Mouse (Mus musculus): ENCODE measurements at regions not wholly inside any gene's neighbourhood (a gene's known extent, or its start where the extent isn't known, plus 50 kb on each side); places are given as distances from the start of the nearest gene placed in this dataset.

DNA sequence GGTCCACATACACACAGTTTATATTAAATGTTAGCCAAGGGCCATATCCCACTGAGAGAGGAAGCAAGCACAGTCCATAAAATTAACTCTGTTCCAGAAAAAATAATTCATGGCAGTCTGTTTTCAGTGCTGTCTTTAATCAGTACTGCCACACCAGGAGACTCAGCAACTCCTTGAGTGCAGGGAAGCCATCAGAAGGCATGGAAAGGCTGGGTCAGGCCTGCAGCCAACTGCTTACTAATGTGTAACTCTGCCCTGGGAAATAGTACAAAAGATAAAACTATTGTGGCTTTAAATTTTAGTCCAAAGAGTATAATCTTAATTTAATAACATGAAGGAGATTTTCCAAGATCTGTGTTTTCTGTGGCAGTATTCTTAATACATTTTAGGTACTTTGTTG is 298.1 kb upstream of the Marcks start:
- H3K27me3 ChIP-seq (replicated peaks): no peaks in the 10 kb centered on the region
- H3K9ac ChIP-seq: no peak overlapping the region
- no peaks in the 10 kb centered on the region for H3K36me3 ChIP-seq
- H3K4me2 ChIP-seq: no peak overlapping the region
- H3K4me1 ChIP-seq (replicated peaks): no peaks in the 10 kb centered on the region
- ATAC-seq (ENCODE audit: insufficient number of reproducible peaks, low FRiP score): no peak
- no peak overlapping the region for H3K4me3 ChIP-seq
- H3K27ac ChIP-seq (ENCODE audit: poor library complexity, severe bottlenecking): no peak overlapping the region
- no peaks in the 10 kb centered on the region for H3K9me3 ChIP-seq (replicated peaks)

DNA sequence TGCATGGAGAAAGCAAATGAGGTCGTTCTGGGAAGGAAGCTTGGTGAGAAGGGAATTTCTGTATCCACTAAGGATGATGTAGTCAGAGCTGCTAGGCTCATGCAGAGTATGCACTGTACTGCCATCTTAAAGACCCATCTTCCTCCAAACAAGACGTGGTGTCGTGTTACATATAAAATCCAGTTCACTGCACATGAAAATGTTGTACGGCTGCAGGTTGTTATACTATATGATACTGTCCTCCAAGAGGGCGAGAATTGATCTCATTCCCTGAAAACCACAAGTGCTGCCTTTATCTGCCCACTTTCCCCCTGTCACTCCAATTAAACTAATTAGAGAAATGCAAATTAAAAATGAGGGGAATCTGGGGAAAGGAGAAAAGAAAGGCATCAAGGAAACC is 295.5 kb upstream of the Marcks start:
- H3K9me3 ChIP-seq (replicated peaks): 0 out of 2 replicates have a peak, but pooled peaks cover 3% of the 10 kb centered on the region
- WGBS: 67% methylated on average over 5 of the region's 5 CpGs
- ATAC-seq (ENCODE audit: insufficient number of reproducible peaks, low FRiP score): no peak
- H3K4me2 ChIP-seq: no peak overlapping the region
- no peak overlapping the region for H3K4me3 ChIP-seq
- H3K27me3 ChIP-seq (replicated peaks): no peaks in the 10 kb centered on the region
- H3K36me3 ChIP-seq: no peaks in the 10 kb centered on the region
- H3K9ac ChIP-seq: no peak overlapping the region
- no peak overlapping the region for H3K27ac ChIP-seq (ENCODE audit: poor library complexity, severe bottlenecking)
- no peaks in the 10 kb centered on the region for H3K4me1 ChIP-seq (replicated peaks)

DNA sequence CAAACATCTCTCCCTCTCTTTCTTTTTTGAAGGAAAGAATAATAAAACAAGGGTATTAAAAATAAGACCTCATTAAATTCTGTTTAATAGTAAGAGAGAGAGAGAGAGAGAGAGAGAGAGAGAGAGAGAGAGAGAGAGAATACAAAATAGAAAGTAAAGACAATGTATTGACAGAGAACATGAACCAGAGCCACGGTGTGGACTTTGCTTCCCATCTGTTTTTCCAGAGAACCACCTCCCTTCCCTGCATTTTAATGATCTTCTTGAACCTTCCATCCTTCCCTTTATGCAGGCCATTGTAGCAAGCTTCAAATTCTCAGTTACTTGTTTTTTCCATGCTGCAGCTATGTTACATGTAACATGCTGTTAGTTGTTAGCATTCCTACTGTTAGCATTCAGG is 284.3 kb upstream of the Marcks start:
- no peak overlapping the region for H3K27ac ChIP-seq (ENCODE audit: poor library complexity, severe bottlenecking)
- no peak overlapping the region for H3K4me3 ChIP-seq
- H3K27me3 ChIP-seq (replicated peaks): no peaks in the 10 kb centered on the region
- H3K9ac ChIP-seq: no peak overlapping the region
- H3K9me3 ChIP-seq (replicated peaks): no peaks in the 10 kb centered on the region
- no peak for ATAC-seq (ENCODE audit: insufficient number of reproducible peaks, low FRiP score)
- no peaks in the 10 kb centered on the region for H3K36me3 ChIP-seq
- 43% methylated on average over 1 of the region's 1 CpGs for WGBS
- peaks cover 3% of the 10 kb centered on the region; the same call in 1 of the 2 replicates for H3K4me1 ChIP-seq (replicated peaks)
- no peak overlapping the region for H3K4me2 ChIP-seq

GRCm38 (mm10) chr10:37422612-37423011 is 283.9 kb upstream of the Marcks start:
- Histone ChIP-seq H3K9me3 (replicated peaks) (no peaks in the 10 kb centered on the region), H3K27me3 (replicated peaks) (no peaks in the 10 kb centered on the region), H3K27ac (ENCODE audit: poor library complexity, severe bottlenecking) (no peak overlapping the region), H3K36me3 (no peaks in the 10 kb centered on the region), H3K4me3 (no peak overlapping the region), H3K4me1 (replicated peaks) (peaks cover 3% of the 10 kb centered on the region; the same call in 1 of the 2 replicates), H3K4me2 (no peak overlapping the region), H3K9ac (no peak overlapping the region)
- 33% methylated on average over 2 of the region's 2 CpGs for WGBS
- no peak for ATAC-seq (ENCODE audit: insufficient number of reproducible peaks, low FRiP score)

- Histone ChIP-seq H3K4me1 (replicated peaks) (no peaks in the 10 kb centered on the region), H3K9me3 (replicated peaks) (no peaks in the 10 kb centered on the region), H3K27me3 (replicated peaks) (no peaks in the 10 kb centered on the region), H3K27ac (ENCODE audit: poor library complexity, severe bottlenecking) (no peak overlapping the region), H3K4me3 (no peak overlapping the region), H3K4me2 (no peak overlapping the region), H3K36me3 (no peaks in the 10 kb centered on the region), H3K9ac (no peak overlapping the region)
- 50% methylated on average over 1 of the region's 1 CpGs for WGBS
- ATAC-seq (ENCODE audit: insufficient number of reproducible peaks, low FRiP score): no peak
These were observed 277.6 kb upstream of the Marcks start for GRCm38 (mm10) chr10:37416321-37416720.

DNA sequence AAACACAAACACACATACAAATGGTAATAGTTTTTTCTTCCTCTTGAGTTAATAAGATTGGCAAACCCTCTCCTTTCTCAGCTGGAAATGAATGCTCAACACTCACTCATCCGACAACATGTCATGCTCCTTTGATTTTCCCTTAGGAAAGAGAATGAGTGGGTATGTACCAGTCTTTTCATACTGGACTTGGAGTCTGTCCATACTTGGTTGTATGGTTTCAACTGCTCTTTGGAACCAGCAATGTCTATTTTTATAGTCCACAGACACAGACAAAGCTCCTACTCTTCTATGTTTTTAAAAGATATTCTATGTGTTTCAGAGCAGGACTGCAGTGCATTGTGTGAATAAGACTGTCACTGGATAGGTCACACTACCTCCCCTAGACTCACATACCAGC is 273.7 kb upstream of the Marcks start:
- WGBS: 83% methylated on average over 1 of the region's 1 CpGs
- ATAC-seq (ENCODE audit: insufficient number of reproducible peaks, low FRiP score): no peak
- no peaks in the 10 kb centered on the region for H3K4me1 ChIP-seq (replicated peaks)

DNA sequence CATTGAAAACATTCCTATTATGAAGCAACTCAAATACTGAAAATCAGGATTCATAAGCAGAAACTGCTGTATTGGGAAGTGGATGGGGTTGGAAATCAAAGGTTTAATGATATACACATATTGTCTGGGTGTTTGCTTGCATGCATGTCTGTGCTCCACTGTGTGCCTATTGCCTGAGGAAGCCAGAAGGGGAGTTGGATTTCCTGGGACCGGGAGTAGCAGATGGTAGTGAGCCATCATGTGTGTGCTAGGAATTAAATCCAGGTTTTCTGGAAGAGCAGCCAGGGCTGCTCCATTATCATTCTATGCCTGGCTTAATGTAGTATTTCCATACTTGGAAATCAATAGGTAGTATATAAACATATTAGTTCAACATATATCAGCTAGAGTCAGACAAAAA is 271.0 kb upstream of the Marcks start:
- Histone ChIP-seq H3K9me3 (replicated peaks) (no peaks in the 10 kb centered on the region), H3K4me3 (no peak overlapping the region), H3K27me3 (replicated peaks) (no peaks in the 10 kb centered on the region), H3K27ac (ENCODE audit: poor library complexity, severe bottlenecking) (no peak overlapping the region), H3K4me1 (replicated peaks) (no peaks in the 10 kb centered on the region), H3K36me3 (no peaks in the 10 kb centered on the region), H3K4me2 (no peak overlapping the region), H3K9ac (no peak overlapping the region)
- ATAC-seq (ENCODE audit: insufficient number of reproducible peaks, low FRiP score): no peak
- 72% methylated on average over 1 of the region's 1 CpGs for WGBS

More for the DNA sequence above, 273.7 kb upstream of the Marcks start:
- H3K4me3 ChIP-seq: no peak overlapping the region
- no peaks in the 10 kb centered on the region for H3K9me3 ChIP-seq (replicated peaks)
- H3K36me3 ChIP-seq: no peaks in the 10 kb centered on the region
- no peak overlapping the region for H3K4me2 ChIP-seq
- no peak overlapping the region for H3K9ac ChIP-seq
- no peak overlapping the region for H3K27ac ChIP-seq (ENCODE audit: poor library complexity, severe bottlenecking)
- H3K27me3 ChIP-seq (replicated peaks): no peaks in the 10 kb centered on the region

DNA sequence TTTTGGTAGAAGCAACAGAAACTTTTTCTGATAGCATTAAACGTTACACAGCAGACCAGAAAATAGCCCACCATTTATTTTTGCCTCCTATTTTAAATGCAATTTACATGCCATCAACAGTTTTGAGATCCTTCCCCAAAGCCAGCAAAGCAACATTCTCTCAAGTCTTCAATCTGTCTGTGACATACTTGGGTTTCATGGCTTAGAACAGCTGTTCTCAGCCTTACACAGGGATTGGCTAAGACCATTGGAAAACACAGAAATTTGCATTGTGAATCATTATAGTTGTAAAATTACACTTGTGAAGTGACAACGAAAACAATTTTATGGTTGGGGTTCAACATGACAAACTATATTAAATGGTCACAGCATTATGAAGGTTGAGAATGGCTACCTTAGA is 268.8 kb upstream of the Marcks start:
- no peaks in the 10 kb centered on the region for H3K27me3 ChIP-seq (replicated peaks)
- H3K9me3 ChIP-seq (replicated peaks): no peaks in the 10 kb centered on the region
- H3K4me3 ChIP-seq: no peak overlapping the region
- H3K27ac ChIP-seq (ENCODE audit: poor library complexity, severe bottlenecking): no peak overlapping the region
- H3K9ac ChIP-seq: no peak overlapping the region
- WGBS: 84% methylated on average over 2 of the region's 2 CpGs
- no peak overlapping the region for H3K4me2 ChIP-seq
- no peaks in the 10 kb centered on the region for H3K4me1 ChIP-seq (replicated peaks)
- ATAC-seq (ENCODE audit: insufficient number of reproducible peaks, low FRiP score): no peak
- no peaks in the 10 kb centered on the region for H3K36me3 ChIP-seq

DNA sequence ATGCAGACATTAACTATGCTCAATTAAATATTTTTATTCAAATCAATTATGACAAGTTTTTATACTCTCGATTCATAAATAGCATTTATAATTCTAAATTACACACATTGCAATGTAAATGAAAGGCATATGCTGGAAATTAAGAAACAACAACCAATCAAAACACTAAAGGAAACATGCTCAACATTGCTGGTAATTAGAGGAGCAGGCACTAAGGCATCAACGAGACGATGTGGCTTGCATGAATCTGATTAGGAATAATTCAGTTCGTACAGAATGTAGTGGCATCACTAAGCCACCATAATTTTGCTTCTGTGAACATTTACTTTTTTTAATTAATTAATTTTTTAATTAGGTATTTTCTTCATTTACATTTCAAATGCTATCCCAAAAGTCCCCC is 266.2 kb upstream of the Marcks start:
- no peak for ATAC-seq (ENCODE audit: insufficient number of reproducible peaks, low FRiP score)
- Histone ChIP-seq H3K27me3 (replicated peaks) (no peaks in the 10 kb centered on the region), H3K9ac (no peak overlapping the region), H3K4me3 (no peak overlapping the region), H3K4me1 (replicated peaks) (peaks cover 3% of the 10 kb centered on the region; the same call in 1 of the 2 replicates), H3K27ac (ENCODE audit: poor library complexity, severe bottlenecking) (no peak overlapping the region), H3K4me2 (no peak overlapping the region), H3K9me3 (replicated peaks) (no peaks in the 10 kb centered on the region), H3K36me3 (no peaks in the 10 kb centered on the region)
- WGBS: 91% methylated on average over 4 of the region's 4 CpGs

GRCm38 (mm10) chr10:37404407-37404806 is 265.7 kb upstream of the Marcks start:
- ATAC-seq (ENCODE audit: insufficient number of reproducible peaks, low FRiP score): no peak
- H3K27me3 ChIP-seq (replicated peaks): no peaks in the 10 kb centered on the region
- H3K36me3 ChIP-seq: no peaks in the 10 kb centered on the region
- H3K9me3 ChIP-seq (replicated peaks): no peaks in the 10 kb centered on the region
- H3K4me2 ChIP-seq: no peak overlapping the region
- H3K9ac ChIP-seq: no peak overlapping the region
- no peak overlapping the region for H3K4me3 ChIP-seq
- H3K4me1 ChIP-seq (replicated peaks): peaks cover 3% of the 10 kb centered on the region; the same call in 1 of the 2 replicates
- no peak overlapping the region for H3K27ac ChIP-seq (ENCODE audit: poor library complexity, severe bottlenecking)

DNA sequence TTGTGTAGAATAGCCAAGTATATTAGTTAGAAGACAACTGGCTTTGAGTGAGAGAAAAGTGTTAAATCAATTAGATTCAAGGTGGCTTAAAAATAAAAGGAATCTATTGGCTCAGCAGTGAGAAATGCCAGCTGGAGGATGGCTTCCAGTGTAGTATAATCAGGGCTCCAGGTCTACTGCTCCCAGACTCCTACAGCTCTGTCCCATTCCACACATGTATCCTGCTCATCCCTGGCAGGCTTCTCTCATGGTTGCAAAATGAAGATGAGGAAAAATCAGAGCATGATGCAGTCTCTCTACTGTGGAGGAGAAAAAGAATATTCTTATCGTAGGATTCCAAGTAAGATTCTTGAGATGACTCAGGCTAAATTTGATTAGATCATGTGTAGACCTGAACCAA is 263.7 kb upstream of the Marcks start:
- Histone ChIP-seq H3K9me3 (replicated peaks) (no peaks in the 10 kb centered on the region), H3K4me3 (no peak overlapping the region), H3K4me2 (no peak overlapping the region), H3K27me3 (replicated peaks) (no peaks in the 10 kb centered on the region), H3K27ac (ENCODE audit: poor library complexity, severe bottlenecking) (no peak overlapping the region), H3K9ac (no peak overlapping the region), H3K4me1 (replicated peaks) (peaks cover 7% of the 10 kb centered on the region; the same call in 1 of the 2 replicates), H3K36me3 (no peaks in the 10 kb centered on the region)
- ATAC-seq (ENCODE audit: insufficient number of reproducible peaks, low FRiP score): no peak
- WGBS: 85% methylated on average over 1 of the region's 1 CpGs

DNA sequence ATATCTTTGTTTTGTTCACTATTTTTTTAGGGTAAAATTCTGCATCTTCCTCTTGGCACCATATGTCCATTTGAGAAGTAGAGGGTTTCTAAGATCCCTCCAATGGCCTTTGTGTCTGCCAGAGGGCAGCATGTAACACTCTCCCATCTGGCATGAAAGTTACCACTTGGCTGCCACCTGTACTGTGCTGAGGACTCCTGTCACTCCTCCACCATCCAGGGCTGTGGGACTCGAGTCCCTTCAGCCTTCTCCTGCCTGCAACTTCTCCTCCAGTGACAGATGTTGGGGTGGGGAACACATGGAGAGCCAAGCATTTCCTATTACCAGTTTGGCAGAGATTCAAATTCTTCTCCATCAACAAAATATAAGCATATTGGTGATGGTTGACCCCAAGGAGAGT is 262.3 kb upstream of the Marcks start:
- no peaks in the 10 kb centered on the region for H3K36me3 ChIP-seq
- no peak overlapping the region for H3K4me2 ChIP-seq
- H3K9me3 ChIP-seq (replicated peaks): no peaks in the 10 kb centered on the region
- H3K9ac ChIP-seq: no peak overlapping the region
- no peak overlapping the region for H3K4me3 ChIP-seq
- no peak for ATAC-seq (ENCODE audit: insufficient number of reproducible peaks, low FRiP score)
- no peaks in the 10 kb centered on the region for H3K27me3 ChIP-seq (replicated peaks)
- WGBS: 26% methylated on average over 1 of the region's 1 CpGs
- H3K4me1 ChIP-seq (replicated peaks): peaks cover 14% of the 10 kb centered on the region
- no peak overlapping the region for H3K27ac ChIP-seq (ENCODE audit: poor library complexity, severe bottlenecking)

Data from heart, embryonic 12.5 days (tissue).